Mouse (Mus musculus): Measurements from ENCODE around the gene Tssc4. TPM values are rescaled to one million over a fixed set of nuclear protein-coding genes. Genes with fewer than 3 reads are reported as not detected.

Gene Tssc4
- 19.1 TPM for polyA plus RNA-seq (2014; fragmentation: Illumina TruSeq; extraction: RNeasy Lipid Tissue Mini Kit (QIAGEN cat#74804); ENCODE audit: low read depth, low replicate concordance)

DNA sequence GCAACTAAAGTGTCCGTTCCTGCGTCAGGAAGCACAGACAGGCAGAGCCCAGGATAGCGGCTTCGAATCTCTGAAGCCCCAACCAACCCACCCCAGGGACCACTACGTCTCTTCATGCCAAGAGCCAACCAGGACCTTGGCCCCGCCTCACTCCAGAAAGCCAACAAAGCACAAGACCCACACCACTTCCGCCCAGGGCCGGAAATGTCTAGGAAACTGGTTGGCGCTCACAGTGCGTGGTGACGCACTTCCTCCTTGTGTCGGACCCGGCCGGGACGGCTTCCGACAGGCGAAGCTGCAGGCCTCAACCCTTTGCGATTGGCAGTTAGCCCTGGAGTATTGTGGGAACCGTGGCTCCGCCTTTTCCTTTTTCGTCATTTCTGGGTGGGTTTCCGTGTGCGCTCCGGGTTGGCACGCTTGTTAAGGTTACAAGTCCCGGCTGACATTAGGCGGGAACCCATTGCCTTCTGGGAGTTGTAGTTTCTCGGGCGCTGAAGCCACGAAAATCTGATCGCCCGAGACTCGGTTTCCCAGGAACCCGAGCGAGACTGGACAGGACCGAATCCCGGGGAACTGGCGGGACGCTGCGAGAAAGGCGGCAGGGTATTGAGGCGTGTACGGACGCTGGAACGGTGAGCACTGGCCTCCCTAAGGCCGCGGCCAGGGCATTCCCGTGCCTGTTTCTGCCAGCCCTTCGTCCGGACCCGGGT, at the start of gene Tssc4:
Gene Tssc4 (plus strand): TSS at position 368 of the 710 bp plus-strand sequence.

DNA sequence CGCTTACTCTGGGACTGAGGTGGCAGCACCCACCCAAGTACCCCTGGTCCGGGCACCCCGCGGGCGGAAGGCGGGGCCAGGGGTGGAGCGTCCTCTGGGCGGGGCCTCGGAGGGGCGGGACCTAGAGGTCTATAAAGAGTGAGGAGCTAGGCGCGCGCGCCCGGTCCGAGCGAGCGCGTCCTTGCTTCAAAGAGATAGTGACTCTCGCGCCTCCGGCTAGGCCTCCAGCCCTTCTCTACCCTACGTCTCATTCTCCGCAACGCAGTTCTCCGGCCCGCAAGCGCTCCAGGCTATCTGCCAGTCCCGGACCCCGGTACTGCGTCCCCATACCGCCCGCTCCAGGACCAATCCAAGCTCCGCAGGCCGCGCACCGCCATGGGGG, 16.4 kb upstream of the Tssc4 start, which contains the start of gene Cd81:
Gene Cd81 (plus strand): TSS at position 114 of the 382 bp plus-strand sequence.

DNA sequence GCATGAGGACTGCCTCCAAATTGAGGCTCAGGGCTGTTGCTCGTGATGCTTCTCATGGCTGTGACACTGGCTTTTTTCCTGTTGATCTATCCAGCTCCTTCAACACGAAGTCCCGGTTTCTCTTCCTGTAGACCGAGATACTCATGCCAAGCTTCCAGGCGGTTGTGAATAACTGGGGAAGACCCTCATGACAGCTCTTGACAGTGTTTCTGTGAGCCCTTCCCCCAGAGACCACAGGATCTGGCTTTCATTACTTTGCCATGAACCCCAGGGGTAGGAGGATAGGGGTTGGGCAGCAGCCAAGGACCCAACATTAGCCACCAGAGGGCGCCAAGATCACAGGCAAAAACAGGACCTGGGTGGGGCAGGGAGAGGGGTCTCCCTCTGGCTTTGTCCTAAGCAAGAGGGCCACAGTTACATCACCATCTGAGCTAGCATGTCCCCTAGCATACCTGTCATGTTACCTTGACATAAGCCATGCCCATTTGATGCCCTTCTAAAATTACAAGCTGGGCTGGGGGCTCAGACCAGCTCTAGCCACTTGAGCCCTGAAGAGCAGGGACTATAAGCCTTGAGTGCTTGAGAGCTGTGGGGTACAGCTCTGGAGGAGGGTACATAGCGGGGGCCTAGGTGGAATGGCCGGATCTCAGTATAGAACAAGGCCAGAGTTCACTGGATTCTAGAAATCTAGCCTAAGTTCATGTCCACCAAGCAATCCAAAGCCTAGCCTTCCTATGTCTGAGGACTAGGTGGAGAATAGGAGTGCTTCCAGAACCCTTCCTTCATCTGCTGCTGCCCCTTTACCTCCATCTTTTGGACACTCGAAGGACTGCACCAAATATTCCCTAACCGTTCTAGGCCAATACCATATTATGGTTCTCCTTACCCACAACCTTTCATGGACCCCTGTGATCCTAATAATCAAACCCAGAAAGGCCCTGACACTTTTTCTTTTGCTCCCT, 25.8 kb downstream of the Tssc4 start, which contains the start of gene Trpm5:
Gene Trpm5 (minus strand): TSS at position 51 of the 962 bp plus-strand sequence.

DNA sequence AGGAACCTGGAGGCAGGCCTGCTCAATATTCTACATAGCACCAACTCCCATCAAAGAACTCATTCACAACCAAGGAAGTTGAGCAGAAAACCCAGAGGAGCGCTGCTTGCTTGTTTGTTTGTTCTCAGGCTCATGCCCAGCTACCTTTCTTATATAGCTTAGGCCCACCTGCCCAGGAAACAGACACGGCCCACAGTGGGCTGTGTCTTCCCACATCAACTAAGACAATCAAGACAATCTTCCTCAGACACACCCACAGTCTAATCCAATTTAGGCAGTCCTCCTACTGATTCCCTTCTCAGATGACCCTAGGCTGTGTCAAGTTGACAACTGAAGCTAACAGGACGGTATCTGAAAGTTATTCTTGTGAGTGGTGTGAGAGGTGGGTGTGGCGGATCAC, 37.0 kb downstream of the Tssc4 start, which contains the start of gene Kcnq1:
Gene Kcnq1 (plus strand): TSS at position 301 of the 400 bp plus-strand sequence.

Other genes with a start within 250 kb of the Tssc4 start
- gene Th, start 138.1 kb upstream of the Tssc4 start, polyA plus RNA-seq (2014; fragmentation: Illumina TruSeq; extraction: RNeasy Lipid Tissue Mini Kit (QIAGEN cat#74804); ENCODE audit: low read depth, low replicate concordance): 0.50 TPM
- gene Ascl2, start 100.0 kb upstream of the Tssc4 start, polyA plus RNA-seq (2014; fragmentation: Illumina TruSeq; extraction: RNeasy Lipid Tissue Mini Kit (QIAGEN cat#74804); ENCODE audit: low read depth, low replicate concordance): not detected
- 0.99 TPM for gene Tspan32, start 64.2 kb upstream of the Tssc4 start, polyA plus RNA-seq (2014; fragmentation: Illumina TruSeq; extraction: RNeasy Lipid Tissue Mini Kit (QIAGEN cat#74804); ENCODE audit: low read depth, low replicate concordance)
- 445 TPM for gene Cd81, start 16.5 kb upstream of the Tssc4 start, polyA plus RNA-seq (2014; fragmentation: Illumina TruSeq; extraction: RNeasy Lipid Tissue Mini Kit (QIAGEN cat#74804); ENCODE audit: low read depth, low replicate concordance)
- gene Trpm5, start 25.4 kb downstream of the Tssc4 start, polyA plus RNA-seq (2014; fragmentation: Illumina TruSeq; extraction: RNeasy Lipid Tissue Mini Kit (QIAGEN cat#74804); ENCODE audit: low read depth, low replicate concordance): not detected
- gene Kcnq1, start 37.1 kb downstream of the Tssc4 start, polyA plus RNA-seq (2014; fragmentation: Illumina TruSeq; extraction: RNeasy Lipid Tissue Mini Kit (QIAGEN cat#74804); ENCODE audit: low read depth, low replicate concordance): 30.3 TPM